Mouse (Mus musculus) hindbrain, embryonic 15.5 days (tissue): ENCODE data around the gene Cacna1b. TPM values are rescaled to one million over a fixed set of nuclear protein-coding genes. Genes with fewer than 3 reads are reported as not detected.
A peak's percentile ranks its signal among the peaks of the same experiment; 100 is the strongest.

Experiments used
- ATAC-seq: fragments of 200-750 bp; cut with Nextera tagmentation; 2 replicates; pipeline ENCODE4 v1.8.0; 2017; ENCODE audit warnings: low read depth, moderate number of reproducible peaks, moderate TSS enrichment; ENCODE audit not compliant: low FRiP score
- H3K27ac ChIP-seq: fragments of 300-500 bp; sonication (generic); replicated peaks from 2 replicates; pipeline ENCODE4 v1.5.1; 2015; ENCODE audit warnings: mild to moderate bottlenecking, inconsistent platforms
- H3K27me3 ChIP-seq: fragments of 300-500 bp; sonication (generic); 2 replicates; pipeline ENCODE4 v1.6.1; 2015; ENCODE audit warnings: control low read depth, inconsistent platforms
- H3K36me3 ChIP-seq: fragments of 300-500 bp; sonication (generic); 2 replicates; pipeline ENCODE4 v1.6.1; 2015; ENCODE audit warnings: control low read depth, inconsistent platforms
- H3K4me1 ChIP-seq: fragments of 300-500 bp; sonication (generic); replicated peaks from 2 replicates; pipeline ENCODE4 v1.6.1; 2015; ENCODE audit warnings: control low read depth, inconsistent platforms
- H3K4me2 ChIP-seq: fragments of 300-500 bp; sonication (generic); 2 replicates; pipeline ENCODE4 v1.6.1; 2015; ENCODE audit warnings: moderate library complexity, mild to moderate bottlenecking, inconsistent platforms
- H3K4me3 ChIP-seq: fragments of 300-500 bp; sonication (generic); 2 replicates; pipeline ENCODE4 v1.5.1; 2015; ENCODE audit warnings: mild to moderate bottlenecking, inconsistent platforms
- H3K9ac ChIP-seq: fragments of 300-500 bp; sonication (generic); 2 replicates; pipeline ENCODE4 v1.6.1; 2015; ENCODE audit warnings: inconsistent platforms
- H3K9me3 ChIP-seq: fragments of 300-500 bp; sonication (generic); 2 replicates; pipeline ENCODE4 v1.6.1; 2016; ENCODE audit warnings: control low read depth, inconsistent platforms
- WGBS: fragments of 180-500 bp; shearing (Covaris S2); methylation state at CpG from one replicate; pipeline ENCODE4 v1.1.7; 2015; 5-methylcytosine and 5-hydroxymethylcytosine counted together
- polyA plus RNA-seq: library from polyadenylated mRNA; unstranded; fragments of >200 nt; fragmentation: Nextera tagmentation; extraction: Ambion mirVana; gene quantifications from 2 replicates; pipeline ENCODE4 v1.2.1, GENCODE M21; 2015

Cacna1b gene
- polyA plus RNA-seq: 13.4 and 17.5 TPM in 2 replicates

- ATAC-seq: peak; percentile 91
- WGBS: under 1% methylated on average over 29 of the region's 42 CpGs
- H3K4me3 ChIP-seq: peak within 1 kb of the TSS; percentile 78
Observed at GRCm38 (mm10) chr2:24763115-24763557, at the start of gene Cacna1b. TSS of gene Cacna1b (minus strand) at chr2:24763152.

GRCm38 (mm10) chr2:24809746-24810145, 46.8 kb upstream of the Cacna1b start:
- Histone ChIP-seq H3K9ac (no peak overlapping the region), H3K27ac (no peak overlapping the region), H3K36me3 (peaks cover 60% of the 10 kb centered on the region), H3K4me1 (no peaks in the 10 kb centered on the region), H3K4me2 (no peak overlapping the region), H3K4me3 (no peak overlapping the region), H3K27me3 (no peaks in the 10 kb centered on the region), H3K9me3 (no peaks in the 10 kb centered on the region)
- 91% methylated on average over 3 of the region's 3 CpGs for WGBS
- no peak for ATAC-seq

More at GRCm38 (mm10) chr2:24763115-24763557, at the start of gene Cacna1b:
- 0 out of 2 replicates have a peak, but pooled peaks cover under 1% of the 10 kb centered on the region for H3K36me3 ChIP-seq
- H3K4me2 ChIP-seq: peak within 1 kb of the TSS; percentile 88
- H3K9ac ChIP-seq: peak within 1 kb of the TSS; percentile 95
- peaks cover 41% of the 10 kb centered on the region for H3K4me1 ChIP-seq
- H3K27me3 ChIP-seq: no peaks in the 10 kb centered on the region
- H3K9me3 ChIP-seq: no peaks in the 10 kb centered on the region
- H3K27ac ChIP-seq: peak within 1 kb of the TSS; percentile 89

- H3K36me3 ChIP-seq: peaks cover 61% of the 10 kb centered on the region
- no peak overlapping the region for H3K27ac ChIP-seq
- no peaks in the 10 kb centered on the region for H3K4me1 ChIP-seq
- H3K4me3 ChIP-seq: no peak overlapping the region
- no peaks in the 10 kb centered on the region for H3K9me3 ChIP-seq
- no peak; the same call in 1 of the 2 replicates for ATAC-seq
- H3K4me2 ChIP-seq: no peak overlapping the region
- H3K27me3 ChIP-seq: no peaks in the 10 kb centered on the region
- WGBS: 80% methylated on average over 10 of the region's 10 CpGs
- H3K9ac ChIP-seq: no peak overlapping the region
Observed at GRCm38 (mm10) chr2:24807691-24808090, 44.7 kb upstream of the Cacna1b start.

GRCm38 (mm10) chr2:24807036-24807435, 44.1 kb upstream of the Cacna1b start:
- H3K4me1 ChIP-seq: no peaks in the 10 kb centered on the region
- H3K4me3 ChIP-seq: no peak overlapping the region
- H3K9me3 ChIP-seq: no peaks in the 10 kb centered on the region
- no peak overlapping the region for H3K4me2 ChIP-seq
- no peak overlapping the region for H3K27ac ChIP-seq
- peaks cover 59% of the 10 kb centered on the region for H3K36me3 ChIP-seq
- no peak for ATAC-seq
- 88% methylated on average over 3 of the region's 3 CpGs for WGBS
- H3K27me3 ChIP-seq: no peaks in the 10 kb centered on the region
- no peak overlapping the region for H3K9ac ChIP-seq

- no peaks in the 10 kb centered on the region for H3K4me1 ChIP-seq
- no peak overlapping the region for H3K4me3 ChIP-seq
- H3K27me3 ChIP-seq: no peaks in the 10 kb centered on the region
- peak; percentile 51; the same call in 1 of the 2 replicates for ATAC-seq
- no peak overlapping the region for H3K4me2 ChIP-seq
- no peaks in the 10 kb centered on the region for H3K9me3 ChIP-seq
- H3K27ac ChIP-seq: no peak overlapping the region
- H3K9ac ChIP-seq: no peak overlapping the region
- 73% methylated on average over 6 of the region's 6 CpGs for WGBS
- H3K36me3 ChIP-seq: peaks cover 65% of the 10 kb centered on the region
Observed at GRCm38 (mm10) chr2:24806143-24806542, 43.2 kb upstream of the Cacna1b start.

GRCm38 (mm10) chr2:24805621-24806020, 42.7 kb upstream of the Cacna1b start:
- Histone ChIP-seq H3K27me3 (no peaks in the 10 kb centered on the region), H3K9ac (no peak overlapping the region), H3K4me2 (no peak overlapping the region), H3K4me1 (no peaks in the 10 kb centered on the region), H3K36me3 (peaks cover 65% of the 10 kb centered on the region), H3K4me3 (no peak overlapping the region), H3K27ac (no peak overlapping the region), H3K9me3 (no peaks in the 10 kb centered on the region)
- ATAC-seq: no peak
- WGBS: 94% methylated on average over 4 of the region's 4 CpGs

GRCm38 (mm10) chr2:24796833-24797457, 34.0 kb upstream of the Cacna1b start:
- no peak overlapping the region for H3K9ac ChIP-seq
- WGBS: 95% methylated on average over 5 of the region's 5 CpGs
- no peaks in the 10 kb centered on the region for H3K4me1 ChIP-seq
- no peaks in the 10 kb centered on the region for H3K9me3 ChIP-seq
- no peak for ATAC-seq
- no peak overlapping the region for H3K4me2 ChIP-seq
- no peaks in the 10 kb centered on the region for H3K27me3 ChIP-seq
- H3K27ac ChIP-seq: no peak overlapping the region
- no peak overlapping the region for H3K4me3 ChIP-seq
- H3K36me3 ChIP-seq: peaks cover 48% of the 10 kb centered on the region

GRCm38 (mm10) chr2:24787250-24787649, 24.3 kb upstream of the Cacna1b start:
- WGBS: 70% methylated on average over 4 of the region's 4 CpGs
- Histone ChIP-seq H3K9ac (no peak overlapping the region), H3K27ac (no peak overlapping the region), H3K4me1 (no peaks in the 10 kb centered on the region), H3K4me3 (no peak overlapping the region), H3K4me2 (no peak overlapping the region), H3K36me3 (peaks cover 26% of the 10 kb centered on the region), H3K9me3 (no peaks in the 10 kb centered on the region), H3K27me3 (no peaks in the 10 kb centered on the region)
- no peak for ATAC-seq

GRCm38 (mm10) chr2:24781253-24781652, 18.3 kb upstream of the Cacna1b start:
- no peak overlapping the region for H3K27ac ChIP-seq
- H3K27me3 ChIP-seq: no peaks in the 10 kb centered on the region
- H3K9me3 ChIP-seq: no peaks in the 10 kb centered on the region
- H3K4me2 ChIP-seq: no peak overlapping the region
- H3K36me3 ChIP-seq: no peaks in the 10 kb centered on the region
- no peaks in the 10 kb centered on the region for H3K4me1 ChIP-seq
- no peak overlapping the region for H3K9ac ChIP-seq
- WGBS: 55% methylated on average over 4 of the region's 4 CpGs
- no peak overlapping the region for H3K4me3 ChIP-seq
- no peak for ATAC-seq

- Histone ChIP-seq H3K27me3 (no peaks in the 10 kb centered on the region), H3K4me2 (no peak overlapping the region), H3K4me1 (no peaks in the 10 kb centered on the region), H3K9ac (no peak overlapping the region), H3K27ac (no peak overlapping the region), H3K4me3 (no peak overlapping the region), H3K9me3 (no peaks in the 10 kb centered on the region), H3K36me3 (no peaks in the 10 kb centered on the region)
- ATAC-seq: no peak
- WGBS: 7% methylated on average over 4 of the region's 5 CpGs
Observed at GRCm38 (mm10) chr2:24776831-24777230, 13.9 kb upstream of the Cacna1b start.

GRCm38 (mm10) chr2:24775951-24776587, 13.1 kb upstream of the Cacna1b start:
- no peaks in the 10 kb centered on the region for H3K4me1 ChIP-seq
- 84% methylated on average over 11 of the region's 11 CpGs for WGBS

GRCm38 (mm10) chr2:24774832-24775231, 11.9 kb upstream of the Cacna1b start:
- H3K9me3 ChIP-seq: no peaks in the 10 kb centered on the region
- no peaks in the 10 kb centered on the region for H3K4me1 ChIP-seq
- WGBS: 69% methylated on average over 7 of the region's 7 CpGs
- no peak overlapping the region for H3K4me2 ChIP-seq
- H3K4me3 ChIP-seq: no peak overlapping the region
- ATAC-seq: no peak
- H3K9ac ChIP-seq: no peak overlapping the region
- no peak overlapping the region for H3K27ac ChIP-seq
- no peaks in the 10 kb centered on the region for H3K36me3 ChIP-seq
- no peaks in the 10 kb centered on the region for H3K27me3 ChIP-seq

More at GRCm38 (mm10) chr2:24775951-24776587, 13.1 kb upstream of the Cacna1b start:
- H3K4me3 ChIP-seq: no peak overlapping the region
- no peak overlapping the region for H3K9ac ChIP-seq
- no peaks in the 10 kb centered on the region for H3K9me3 ChIP-seq
- H3K27ac ChIP-seq: no peak overlapping the region
- no peak overlapping the region for H3K4me2 ChIP-seq
- no peaks in the 10 kb centered on the region for H3K27me3 ChIP-seq
- no peak for ATAC-seq
- H3K36me3 ChIP-seq: no peaks in the 10 kb centered on the region
